Mouse (Mus musculus): ENCODE measurements around the gene Pdcd4. TPM values are rescaled to one million over a fixed set of nuclear protein-coding genes. Genes with fewer than 3 reads are reported as not detected.
A peak's percentile ranks its signal among the peaks of the same experiment; 100 is the strongest.

The Pdcd4 gene
- 100 to 1,000 TPM in 1 of 2 experiments, 10 to 100 TPM in 1; 92.7 to 103 TPM for total RNA-seq (2021)

- intact Hi-C loops (cut with DNase I): no loop called here
- DNase-seq (ENCODE audit: extremely low spot score in 1 of 2, low spot score in 2 of 2): peak in 1 of 2 experiments; percentile 64
Measured at GRCm38 (mm10) chr19:53892061-53892460, at the start of gene Pdcd4. Gene Pdcd4 (plus strand): TSS chr19:53892231.

- DNase-seq (ENCODE audit: extremely low spot score in 1 of 2, low spot score in 2 of 2): no peak
- intact Hi-C loops (cut with DNase I): no loop called here
Measured at GRCm38 (mm10) chr19:53843972-53844371, 48.1 kb upstream of the Pdcd4 start.

- DNase-seq (ENCODE audit: extremely low spot score in 1 of 2, low spot score in 2 of 2): no peak
- intact Hi-C loops (cut with DNase I): no loop called here
Measured at GRCm38 (mm10) chr19:53848272-53848995, 43.6 kb upstream of the Pdcd4 start.

GRCm38 (mm10) chr19:53850166-53850922 is 41.7 kb upstream of the Pdcd4 start:
- peak in 1 of 2 experiments; percentile 71 for DNase-seq (ENCODE audit: extremely low spot score in 1 of 2, low spot score in 2 of 2)
- intact Hi-C loops (cut with DNase I): loop anchor here (5.0 kb wide), 1 partner anchor 47 kb away; no protein-coding TSS in a partner anchor

GRCm38 (mm10) chr19:53851352-53851751 is 40.7 kb upstream of the Pdcd4 start:
- intact Hi-C loops (cut with DNase I): loop anchor here (5.0 kb wide), 1 partner anchor 46 kb away; no protein-coding TSS in a partner anchor
- DNase-seq (ENCODE audit: extremely low spot score in 1 of 2, low spot score in 2 of 2): no peak

- DNase-seq (ENCODE audit: extremely low spot score in 1 of 2, low spot score in 2 of 2): no peak
- intact Hi-C loops (cut with DNase I): loop anchor here (5.0 kb wide), 1 partner anchor 45 kb away; no protein-coding TSS in a partner anchor
Measured at GRCm38 (mm10) chr19:53851826-53852698, 40.0 kb upstream of the Pdcd4 start.

- intact Hi-C loops (cut with DNase I): loop anchor here (5.0 kb wide), 1 partner anchor 44 kb away; no protein-coding TSS in a partner anchor
- DNase-seq (ENCODE audit: extremely low spot score in 1 of 2, low spot score in 2 of 2): peak; percentile 69 to 77
Measured at GRCm38 (mm10) chr19:53852699-53853451, 39.2 kb upstream of the Pdcd4 start.

- intact Hi-C loops (cut with DNase I): loop anchor here (5.0 kb wide), 1 partner anchor 42 kb away; no protein-coding TSS in a partner anchor
- DNase-seq (ENCODE audit: extremely low spot score in 1 of 2, low spot score in 2 of 2): no peak
Measured at GRCm38 (mm10) chr19:53854978-53855377, 37.1 kb upstream of the Pdcd4 start.

GRCm38 (mm10) chr19:53855781-53856180 is 36.2 kb upstream of the Pdcd4 start:
- no peak for DNase-seq (ENCODE audit: extremely low spot score in 1 of 2, low spot score in 2 of 2)
- intact Hi-C loops (cut with DNase I): no loop called here

GRCm38 (mm10) chr19:53856794-53857193 is 35.2 kb upstream of the Pdcd4 start:
- intact Hi-C loops (cut with DNase I): no loop called here
- DNase-seq (ENCODE audit: extremely low spot score in 1 of 2, low spot score in 2 of 2): no peak

- intact Hi-C loops (cut with DNase I): no loop called here
- DNase-seq (ENCODE audit: extremely low spot score in 1 of 2, low spot score in 2 of 2): no peak
Measured at GRCm38 (mm10) chr19:53857962-53858361, 34.1 kb upstream of the Pdcd4 start.

GRCm38 (mm10) chr19:53859149-53859548 is 32.9 kb upstream of the Pdcd4 start:
- intact Hi-C loops (cut with DNase I): no loop called here
- no peak for DNase-seq (ENCODE audit: extremely low spot score in 1 of 2, low spot score in 2 of 2)

GRCm38 (mm10) chr19:53859593-53859992 is 32.4 kb upstream of the Pdcd4 start:
- no peak for DNase-seq (ENCODE audit: extremely low spot score in 1 of 2, low spot score in 2 of 2)
- intact Hi-C loops (cut with DNase I): no loop called here

GRCm38 (mm10) chr19:53861346-53861745 is 30.7 kb upstream of the Pdcd4 start:
- no peak for DNase-seq (ENCODE audit: extremely low spot score in 1 of 2, low spot score in 2 of 2)
- intact Hi-C loops (cut with DNase I): no loop called here

- no peak for DNase-seq (ENCODE audit: extremely low spot score in 1 of 2, low spot score in 2 of 2)
- intact Hi-C loops (cut with DNase I): no loop called here
Measured at GRCm38 (mm10) chr19:53862573-53863246, 29.3 kb upstream of the Pdcd4 start.

GRCm38 (mm10) chr19:53867238-53867637 is 24.8 kb upstream of the Pdcd4 start:
- intact Hi-C loops (cut with DNase I): no loop called here

GRCm38 (mm10) chr19:53868125-53868524 is 23.9 kb upstream of the Pdcd4 start:
- no peak for DNase-seq (ENCODE audit: extremely low spot score in 1 of 2, low spot score in 2 of 2)
- intact Hi-C loops (cut with DNase I): no loop called here

More at GRCm38 (mm10) chr19:53867238-53867637, 24.8 kb upstream of the Pdcd4 start:
- DNase-seq (ENCODE audit: extremely low spot score in 1 of 2, low spot score in 2 of 2): no peak

- no peak for DNase-seq (ENCODE audit: extremely low spot score in 1 of 2, low spot score in 2 of 2)
- intact Hi-C loops (cut with DNase I): no loop called here
Measured at GRCm38 (mm10) chr19:53868796-53869195, 23.2 kb upstream of the Pdcd4 start.

All from left cerebral cortex, postnatal 10 days (tissue).